Mouse (Mus musculus): ENCODE data around the gene Clec14a. TPM values are rescaled to one million over a fixed set of nuclear protein-coding genes. Genes with fewer than 3 reads are reported as not detected.

Clec14a gene
- polyA plus RNA-seq, 1 experiment: 2.3 TPM

Other genes starting within 250 kb of the Clec14a start
- not detected in 2 replicates for gene Sstr1, start 57.5 kb downstream of the Clec14a start, polyA plus RNA-seq (2012; ENCODE audit: insufficient read depth, insufficient read length, missing spikeins)

All from brown adipose tissue, adult 24 weeks (tissue).